Mouse (Mus musculus): ENCODE data around the gene Ablim2.

The Ablim2 gene

GRCm38 (mm10) chr5:35888959-35889358 is 131.3 kb downstream of the Ablim2 start:
- DNase-seq (ENCODE audit: low spot score), result no peak

DNA sequence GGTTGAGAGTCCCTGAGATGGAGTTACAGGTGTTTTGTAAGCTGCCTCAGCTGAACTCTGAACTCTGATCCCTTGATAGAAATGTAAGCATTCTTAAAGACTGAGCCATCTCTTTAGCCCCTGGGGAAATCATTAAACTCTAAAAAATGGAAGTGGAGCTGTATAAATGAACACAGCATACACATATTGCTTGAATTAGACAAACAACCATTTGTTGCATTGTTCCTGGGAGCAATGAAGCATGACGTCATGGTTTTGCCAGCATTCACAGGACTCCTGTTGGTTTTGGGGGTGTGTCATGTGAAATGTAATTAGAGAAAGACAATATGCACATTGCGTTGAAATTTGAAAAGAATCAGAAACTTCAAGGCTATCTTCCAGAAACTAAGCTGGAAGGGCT is 132.0 kb downstream of the Ablim2 start:
- DNase-seq (ENCODE audit: low spot score), result no peak

- DNase-seq (ENCODE audit: low spot score), result no peak
These were observed 133.5 kb downstream of the Ablim2 start for GRCm38 (mm10) chr5:35890985-35891730.

DNA sequence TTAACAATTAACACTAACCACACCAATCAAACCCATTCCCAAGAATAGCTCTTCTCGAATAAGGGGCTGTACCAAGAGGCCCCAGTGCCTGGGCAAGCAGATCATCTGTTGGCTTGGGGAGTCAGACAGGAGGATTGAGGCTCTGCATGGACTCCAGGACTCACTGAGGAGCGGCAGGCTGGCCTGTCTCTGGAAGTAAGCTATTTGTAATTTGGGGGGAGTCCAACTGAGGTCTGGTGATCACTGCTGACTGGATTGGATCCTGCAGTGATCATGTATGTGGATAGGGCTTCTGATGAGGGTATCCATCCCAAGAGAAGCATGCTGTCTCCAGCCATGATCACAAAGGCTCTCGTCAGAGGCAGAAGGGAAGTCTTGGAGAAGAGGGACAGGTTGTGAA is 134.7 kb downstream of the Ablim2 start:
- DNase-seq (ENCODE audit: low spot score), result no peak

- DNase-seq (ENCODE audit: low spot score), result peak; percentile 99
These were observed 135.6 kb downstream of the Ablim2 start, which contains the start of gene Afap1 for GRCm38 (mm10) chr5:35893093-35893804. Gene Afap1, plus strand, starts transcription at chr5:35893319.

GRCm38 (mm10) chr5:35893805-35894260 is 136.2 kb downstream of the Ablim2 start:
- DNase-seq (ENCODE audit: low spot score), result peak; percentile 66

DNA sequence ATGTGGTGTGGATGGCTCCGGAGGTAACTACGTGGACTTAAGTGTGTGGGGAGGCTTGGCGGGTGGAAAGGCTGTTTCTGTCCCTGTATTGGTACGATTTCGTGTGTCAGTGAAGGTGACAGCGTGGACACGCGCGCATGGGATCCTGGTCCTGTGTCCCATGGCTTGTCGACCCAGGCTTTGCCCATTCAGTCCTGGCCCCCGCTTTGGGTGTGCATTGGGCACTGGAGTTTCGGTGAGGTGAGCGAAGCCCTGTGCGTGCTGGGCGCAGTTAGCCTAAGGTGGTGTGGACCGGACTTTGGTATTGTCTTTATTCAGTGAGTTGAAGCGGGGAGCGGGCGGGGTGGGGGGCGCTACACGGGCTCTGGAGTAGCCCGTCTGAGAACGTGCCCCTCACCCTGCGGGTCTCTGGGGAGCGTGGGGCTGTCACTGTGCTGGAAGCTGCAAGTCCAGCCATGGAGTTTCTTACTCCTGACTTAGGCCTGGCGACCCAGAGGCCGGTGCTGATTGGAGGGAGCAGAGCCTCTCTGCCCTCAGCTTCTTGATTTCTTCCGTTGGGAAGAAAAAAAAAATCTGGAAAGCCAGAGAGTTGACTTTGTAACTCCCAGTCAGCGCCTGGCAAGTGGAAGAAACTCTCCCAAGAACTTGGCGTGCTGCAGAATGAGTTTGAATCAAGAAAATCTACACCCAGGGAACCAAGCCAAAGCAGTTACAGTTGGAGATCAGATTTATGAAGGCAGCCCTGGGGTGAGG is 136.8 kb downstream of the Ablim2 start:
- DNase-seq (ENCODE audit: low spot score), result peak; percentile 41

- no peak for DNase-seq (ENCODE audit: low spot score)
These were observed 138.2 kb downstream of the Ablim2 start for GRCm38 (mm10) chr5:35895926-35896325.

- no peak for DNase-seq (ENCODE audit: low spot score)
These were observed 138.9 kb downstream of the Ablim2 start for GRCm38 (mm10) chr5:35896556-35896955.

DNA sequence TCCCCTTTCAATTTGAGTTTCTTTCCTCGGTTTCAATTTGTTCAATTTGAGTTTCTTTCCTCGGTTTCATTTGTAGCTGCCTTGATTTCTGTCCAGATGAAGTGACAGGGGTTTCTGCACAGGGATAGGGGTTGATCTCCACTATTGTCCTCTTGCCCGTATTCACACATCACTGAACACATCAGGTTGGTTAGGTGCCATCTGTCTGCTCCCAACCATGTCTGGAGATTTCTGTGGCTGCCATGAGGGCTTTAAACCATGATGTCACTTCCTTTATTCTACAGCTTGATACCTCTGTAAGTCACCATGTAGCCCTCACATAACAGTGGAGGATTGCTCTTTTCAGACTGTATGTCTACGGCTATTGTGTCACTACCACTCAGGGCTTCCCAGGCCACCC is 139.5 kb downstream of the Ablim2 start:
- no peak for DNase-seq (ENCODE audit: low spot score)

- peak; percentile 34 for DNase-seq (ENCODE audit: low spot score)
These were observed 140.4 kb downstream of the Ablim2 start for GRCm38 (mm10) chr5:35898114-35898513.

- DNase-seq (ENCODE audit: low spot score), result no peak
These were observed 141.3 kb downstream of the Ablim2 start for GRCm38 (mm10) chr5:35898994-35899393.

- no peak for DNase-seq (ENCODE audit: low spot score)
These were observed 142.9 kb downstream of the Ablim2 start for GRCm38 (mm10) chr5:35900401-35901225.

- DNase-seq (ENCODE audit: low spot score), result no peak
These were observed 143.6 kb downstream of the Ablim2 start for GRCm38 (mm10) chr5:35901226-35901809.

DNA sequence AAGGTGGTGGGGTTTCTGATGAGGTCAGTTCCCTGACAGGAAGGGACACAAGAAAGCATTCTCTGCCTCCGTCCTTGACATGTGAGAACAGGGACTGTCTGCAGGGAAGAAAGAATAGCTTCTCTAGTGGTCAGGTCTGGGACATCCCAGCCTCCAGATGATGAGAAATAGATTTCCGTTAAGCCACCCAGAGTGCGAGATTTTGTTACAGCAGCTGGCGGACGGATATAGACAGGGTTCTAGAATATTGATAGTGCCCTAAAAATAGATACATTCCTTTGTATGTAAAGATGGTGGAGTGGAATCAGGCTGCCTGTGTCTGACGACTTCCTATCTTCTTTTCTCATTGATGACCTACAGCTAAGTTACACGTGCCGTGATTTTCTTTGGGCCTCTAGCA is 145.8 kb downstream of the Ablim2 start:
- no peak for DNase-seq (ENCODE audit: low spot score)

DNA sequence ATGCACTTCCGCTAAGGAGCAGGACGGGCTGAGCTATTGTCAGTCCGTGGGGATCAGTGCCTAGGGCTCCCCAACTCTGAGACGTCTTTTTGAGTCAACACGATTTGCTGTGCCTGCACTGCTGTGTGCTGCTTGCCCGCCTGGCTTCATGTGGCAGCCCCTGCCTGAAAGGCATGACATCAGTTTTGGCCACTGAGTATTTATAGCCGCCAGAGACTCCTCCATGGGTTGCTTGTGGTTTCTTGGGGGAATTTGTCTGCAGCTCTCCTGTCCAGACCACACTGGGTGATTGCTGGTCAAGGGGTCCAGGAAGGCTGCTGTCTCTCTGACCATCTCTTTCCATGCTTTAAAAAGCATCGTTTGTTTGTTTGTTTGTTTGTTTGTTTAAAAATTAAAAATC is 147.6 kb downstream of the Ablim2 start:
- no peak for DNase-seq (ENCODE audit: low spot score)

DNA sequence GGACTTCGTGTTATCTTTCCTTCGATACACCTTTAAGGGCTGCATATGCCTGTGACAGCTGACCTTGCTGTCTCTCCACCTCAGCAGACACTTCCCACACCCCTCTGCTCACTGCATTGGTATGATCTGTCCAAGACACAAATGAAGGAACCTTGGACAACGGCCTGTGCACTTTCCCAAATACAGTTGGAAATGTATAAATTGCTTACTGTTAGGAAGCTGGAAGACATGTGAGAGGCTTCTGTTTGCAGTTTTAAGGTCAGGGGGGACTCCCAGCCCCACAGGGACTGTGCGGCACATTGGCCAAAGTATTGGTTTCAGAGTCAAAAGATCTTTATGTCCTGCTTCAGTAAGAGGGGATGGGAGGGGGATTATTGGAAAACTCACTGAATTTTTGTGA is 149.4 kb downstream of the Ablim2 start:
- no peak for DNase-seq (ENCODE audit: low spot score)

DNA sequence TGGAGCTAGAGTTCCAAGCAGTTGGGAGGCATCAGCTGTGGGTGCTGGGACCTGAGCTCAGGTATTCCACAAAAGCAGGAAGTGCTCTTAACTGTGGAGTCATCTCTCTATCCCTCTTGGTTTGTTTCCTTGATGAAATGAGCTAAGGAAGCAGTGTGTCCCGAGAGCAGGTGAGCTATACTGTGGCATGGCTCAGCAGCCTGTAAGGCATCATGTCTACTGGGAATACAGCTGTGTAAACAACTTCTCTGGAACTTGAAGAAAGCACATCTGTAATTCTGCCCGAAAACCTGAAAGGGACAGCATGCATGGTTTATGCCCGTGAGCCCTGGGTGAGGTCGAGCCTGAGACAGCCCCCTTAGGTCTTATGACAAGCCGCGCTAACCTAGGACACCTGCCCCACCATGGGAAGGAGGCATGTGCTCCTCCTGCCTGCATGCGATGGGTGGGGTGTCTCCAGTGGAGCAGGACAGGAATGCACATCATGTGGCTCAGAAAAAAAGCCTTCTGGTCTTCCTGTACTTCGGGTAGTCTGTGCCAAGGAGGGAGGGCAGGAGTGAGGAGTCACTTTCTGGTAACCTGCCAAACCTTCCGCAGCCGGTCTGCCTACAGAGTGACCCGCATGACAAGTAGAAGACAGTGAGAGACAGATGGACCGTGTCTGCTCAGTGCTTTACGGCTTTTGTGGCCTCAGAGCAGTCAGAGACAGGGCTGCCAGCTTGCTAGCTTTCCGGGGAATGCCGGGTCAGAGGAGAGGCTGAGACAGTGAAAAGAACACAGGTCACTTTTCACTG is 150.2 kb downstream of the Ablim2 start:
- peak; percentile 82 for DNase-seq (ENCODE audit: low spot score)

- DNase-seq (ENCODE audit: low spot score), result peak; percentile 53
These were observed 151.2 kb downstream of the Ablim2 start for GRCm38 (mm10) chr5:35908626-35909443.

Measured in lung, postnatal 25 days (tissue).